Mouse (Mus musculus): Measurements from ENCODE around the gene Cyb5r4.

- TF ChIP-seq POLR2A (IDR thresholded peaks at IDR 0.05; ENCODE audit: low read depth, low read length) (no peak), CTCF (IDR thresholded peaks at IDR 0.05; ENCODE audit: borderline replicate concordance, insufficient read depth, low read length) (no peak)
Observed at GRCm38 (mm10) chr9:87025764-87026163, 4.0 kb downstream of the Cyb5r4 start.
